Mouse (Mus musculus): Measurements from ENCODE around the gene Tmem150a. TPM values are rescaled to one million over a fixed set of nuclear protein-coding genes. Genes with fewer than 3 reads are reported as not detected.

Tmem150a gene
- polyA plus RNA-seq, 1 experiment, result 19.4 TPM

DNA sequence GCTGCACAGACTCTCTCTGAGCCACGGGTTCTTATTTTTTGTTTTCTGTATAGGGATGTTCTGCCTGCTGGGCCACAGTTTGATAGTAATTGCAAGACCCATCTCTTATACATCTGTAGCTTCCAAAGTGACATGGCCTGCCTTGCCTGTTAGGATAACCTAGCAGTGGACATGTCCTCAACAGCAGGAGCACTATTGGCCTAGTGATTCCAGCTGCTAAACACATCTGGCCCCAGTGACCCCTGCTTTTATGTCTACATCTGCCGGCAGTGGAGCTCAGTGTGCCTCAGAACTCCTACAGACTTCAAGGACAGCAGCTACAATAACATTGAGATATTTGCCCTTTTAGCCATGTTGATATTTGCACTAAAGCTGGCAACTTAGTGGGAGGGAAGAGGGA is 44.7 kb downstream of the Tmem150a start:
- 97% methylated on average over 2 of the region's 2 CpGs for WGBS

DNA sequence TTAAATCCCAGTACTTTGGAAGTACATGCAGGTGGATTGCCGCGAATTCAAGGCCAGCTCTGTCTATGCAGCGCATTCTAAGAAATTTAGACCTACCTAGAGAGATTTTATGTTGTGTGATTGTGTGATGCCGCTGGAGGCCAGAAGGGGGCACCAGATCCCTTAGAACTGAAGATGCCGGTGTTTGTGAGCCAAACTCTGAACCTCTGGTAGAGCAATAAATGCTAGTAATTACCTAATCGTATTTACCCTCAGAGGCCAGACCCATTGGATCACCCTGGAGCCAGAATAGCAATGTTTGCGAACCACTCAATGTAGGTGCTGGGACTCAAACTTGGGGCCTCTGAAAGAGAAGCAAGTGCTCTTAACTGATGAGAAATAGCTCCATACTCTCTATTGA is 46.6 kb downstream of the Tmem150a start:
- peak; percentile 79 for DNase-seq
- TF ChIP-seq CTCF (IDR thresholded peaks at IDR 0.05; ENCODE audit: borderline replicate concordance, control insufficient read depth, extremely low read depth, insufficient read depth, low read length, poor library complexity) (no peak), POLR2A (IDR thresholded peaks at IDR 0.05; ENCODE audit: control insufficient read depth, extremely low read depth, insufficient read depth, low read length, poor library complexity) (no peak)

More for the DNA sequence above, 44.7 kb downstream of the Tmem150a start:
- Histone ChIP-seq H3K27me3 (ENCODE audit: control insufficient read depth, insufficient read depth, low read length) (no peaks in the 10 kb centered on the region), H3K36me3 (ENCODE audit: control insufficient read depth, insufficient read depth, low read length) (no peaks in the 10 kb centered on the region), H3K4me1 (replicated peaks; ENCODE audit: control insufficient read depth, insufficient read depth, low read length) (no peaks in the 10 kb centered on the region), H3K4me3 (ENCODE audit: control insufficient read depth, insufficient read depth, low read length) (no peak overlapping the region), H3K27ac (ENCODE audit: control insufficient read depth, insufficient read depth, low read length) (no peak overlapping the region)
- DNase-seq, result no peak
- no peak for TF ChIP-seq CTCF (IDR thresholded peaks at IDR 0.05; ENCODE audit: borderline replicate concordance, control insufficient read depth, extremely low read depth, insufficient read depth, low read length, poor library complexity)

DNA sequence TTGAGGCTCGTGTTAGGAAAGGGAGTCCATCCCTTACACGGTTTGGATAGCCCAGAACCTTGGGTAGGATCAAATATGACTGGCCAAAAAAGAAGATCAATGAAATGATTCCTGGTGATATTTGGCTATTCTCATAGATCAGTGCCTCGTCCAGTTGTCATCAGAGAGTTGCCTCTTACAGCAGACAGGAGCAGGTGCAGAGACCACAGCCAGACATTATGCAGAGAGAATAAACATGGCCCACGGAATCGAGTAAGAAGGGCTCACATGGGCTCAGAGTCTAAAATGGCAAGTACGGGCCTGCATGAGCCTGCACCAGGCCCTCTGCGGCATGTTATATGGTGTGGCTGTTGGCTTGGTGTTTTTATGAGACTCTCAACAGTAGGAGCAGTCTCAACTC is 50.1 kb downstream of the Tmem150a start:
- 90% methylated on average over 7 of the region's 7 CpGs for WGBS
- DNase-seq, result no peak
- H3K4me1 ChIP-seq (replicated peaks; ENCODE audit: control insufficient read depth, insufficient read depth, low read length), result no peaks in the 10 kb centered on the region

More for the DNA sequence above, 46.6 kb downstream of the Tmem150a start:
- Histone ChIP-seq H3K27ac (ENCODE audit: control insufficient read depth, insufficient read depth, low read length) (no peak overlapping the region), H3K4me1 (replicated peaks; ENCODE audit: control insufficient read depth, insufficient read depth, low read length) (no peaks in the 10 kb centered on the region), H3K36me3 (ENCODE audit: control insufficient read depth, insufficient read depth, low read length) (no peaks in the 10 kb centered on the region), H3K27me3 (ENCODE audit: control insufficient read depth, insufficient read depth, low read length) (no peaks in the 10 kb centered on the region), H3K4me3 (ENCODE audit: control insufficient read depth, insufficient read depth, low read length) (no peak overlapping the region)
- 21% methylated on average over 7 of the region's 7 CpGs for WGBS

DNA sequence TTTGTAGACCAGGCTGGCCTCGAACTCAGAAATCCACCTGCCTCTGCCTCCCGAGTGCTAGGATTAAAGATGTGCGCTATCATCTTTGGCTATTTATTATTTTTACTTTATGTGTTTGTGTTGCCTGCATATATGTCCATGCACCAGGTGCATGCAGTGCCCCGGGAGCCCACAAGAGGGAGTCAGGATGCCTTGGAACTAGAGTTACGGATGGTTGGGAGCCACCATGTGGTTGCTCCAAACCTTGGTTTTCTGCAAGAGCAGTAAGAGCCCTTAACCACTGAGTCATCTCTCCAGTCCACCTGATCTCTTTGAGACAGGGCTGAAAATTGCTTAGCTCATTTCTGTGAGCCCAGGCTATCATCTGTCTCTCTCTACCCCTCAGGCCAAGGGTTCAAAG is 51.9 kb downstream of the Tmem150a start:
- no peak overlapping the region for H3K4me3 ChIP-seq (ENCODE audit: control insufficient read depth, insufficient read depth, low read length)
- DNase-seq, result peak; percentile 85
- H3K36me3 ChIP-seq (ENCODE audit: control insufficient read depth, insufficient read depth, low read length), result no peaks in the 10 kb centered on the region
- WGBS, result under 1% methylated on average over 5 of the region's 5 CpGs
- no peaks in the 10 kb centered on the region for H3K27me3 ChIP-seq (ENCODE audit: control insufficient read depth, insufficient read depth, low read length)
- TF ChIP-seq POLR2A (IDR thresholded peaks at IDR 0.05; ENCODE audit: control insufficient read depth, extremely low read depth, insufficient read depth, low read length, poor library complexity), result no peak
- TF ChIP-seq CTCF (IDR thresholded peaks at IDR 0.05; ENCODE audit: borderline replicate concordance, control insufficient read depth, extremely low read depth, insufficient read depth, low read length, poor library complexity), result peak; percentile 89
- 0 out of 2 replicates have a peak, but pooled peaks cover 5% of the 10 kb centered on the region for H3K4me1 ChIP-seq (replicated peaks; ENCODE audit: control insufficient read depth, insufficient read depth, low read length)
- no peak overlapping the region for H3K27ac ChIP-seq (ENCODE audit: control insufficient read depth, insufficient read depth, low read length)

More for the DNA sequence above, 50.1 kb downstream of the Tmem150a start:
- Histone ChIP-seq H3K36me3 (ENCODE audit: control insufficient read depth, insufficient read depth, low read length) (no peaks in the 10 kb centered on the region), H3K27ac (ENCODE audit: control insufficient read depth, insufficient read depth, low read length) (no peak overlapping the region), H3K4me3 (ENCODE audit: control insufficient read depth, insufficient read depth, low read length) (no peak overlapping the region), H3K27me3 (ENCODE audit: control insufficient read depth, insufficient read depth, low read length) (no peaks in the 10 kb centered on the region)
- no peak for TF ChIP-seq POLR2A (IDR thresholded peaks at IDR 0.05; ENCODE audit: control insufficient read depth, extremely low read depth, insufficient read depth, low read length, poor library complexity)
- TF ChIP-seq CTCF (IDR thresholded peaks at IDR 0.05; ENCODE audit: borderline replicate concordance, control insufficient read depth, extremely low read depth, insufficient read depth, low read length, poor library complexity), result no peak

Other genes starting within 250 kb of the Tmem150a start
- gene Atoh8, start 119.9 kb upstream of the Tmem150a start, polyA plus RNA-seq (2012; rRNA removed), result 3.6 and 3.8 TPM in 2 replicates
- 2.5 and 6.6 TPM in 2 replicates for gene Sftpb, start 50.8 kb upstream of the Tmem150a start, polyA plus RNA-seq (2012; rRNA removed)
- 35.6 and 40.3 TPM in 2 replicates for gene Usp39, start 10.3 kb upstream of the Tmem150a start, polyA plus RNA-seq (2012; rRNA removed)
- 42.2 and 42.3 TPM in 2 replicates for gene 0610030E20Rik, start 8.1 kb upstream of the Tmem150a start, polyA plus RNA-seq (2012; rRNA removed)
- 90.7 and 98.9 TPM in 2 replicates for gene Rnf181, start 11.5 kb downstream of the Tmem150a start, polyA plus RNA-seq (2012; rRNA removed)
- gene Vamp5, start 25.0 kb downstream of the Tmem150a start, polyA plus RNA-seq (2012; rRNA removed), result 18.2 and 24.0 TPM in 2 replicates
- 104 and 149 TPM in 2 replicates for gene Vamp8, start 35.3 kb downstream of the Tmem150a start, polyA plus RNA-seq (2012; rRNA removed)
- gene Ggcx, start 58.9 kb downstream of the Tmem150a start, polyA plus RNA-seq (2012; rRNA removed), result 14.0 and 15.3 TPM in 2 replicates
- gene Mat2a, start 84.1 kb downstream of the Tmem150a start, polyA plus RNA-seq (2012; rRNA removed), result 140 and 162 TPM in 2 replicates
- 4.5 and 6.5 TPM in 2 replicates for gene Sh2d6, start 166.3 kb downstream of the Tmem150a start, polyA plus RNA-seq (2012; rRNA removed)
- gene Capg, start 188.9 kb downstream of the Tmem150a start, polyA plus RNA-seq (2012; rRNA removed), result 49.1 and 50.6 TPM in 2 replicates
- 22.9 and 23.4 TPM in 2 replicates for gene Elmod3, start 243.0 kb downstream of the Tmem150a start, polyA plus RNA-seq (2012; rRNA removed)
- gene Retsat, start 243.0 kb downstream of the Tmem150a start, polyA plus RNA-seq (2012; rRNA removed), result 16.5 and 17.1 TPM in 2 replicates

Measured in thymus, adult 2 months (tissue).